Comparison of ENCODE assay signal across 16 mouse cellular contexts in the genomic region with DNA sequence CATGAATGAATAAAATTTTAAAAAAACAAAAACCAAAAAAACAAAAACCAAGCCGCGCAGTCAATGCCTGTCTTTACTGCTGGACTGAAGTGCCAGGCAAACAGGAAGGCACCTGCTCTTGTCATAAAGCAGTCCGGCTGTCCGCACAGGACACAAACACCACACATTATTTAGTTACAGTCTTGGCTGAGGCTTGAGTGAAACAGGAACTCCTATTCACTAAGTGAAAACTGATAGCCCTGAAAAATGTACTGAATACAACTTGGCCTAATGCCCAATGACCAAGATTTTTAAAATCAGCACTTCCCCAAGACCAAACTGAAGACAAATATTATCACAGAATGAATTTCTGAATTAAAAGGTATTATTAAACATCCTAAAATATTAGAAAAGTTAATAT. TPM values are rescaled to one million over a fixed set of nuclear protein-coding genes. Genes with fewer than 3 reads are reported as not detected.
DNase-seq lines count a peak whose midpoint lies in the region; ATAC-seq and TF ChIP-seq lines count a peak whose summit lies in the region.
"Had no signal": no experiment of that assay in that cellular context is flagged by ENCODE, and none has a peak within 500 bp of the region (broad histone marks: within the 10 kb centered on the region; RNA-seq: fewer than 3 reads in every experiment).

No protein-coding gene starts in this region.

- ATAC-seq in lung, postnatal 0 days = no peak
- peak; percentile 77 for ATAC-seq in common myeloid progenitor, adult 5-6 weeks (replicated peaks; ENCODE audit: low read depth, poor library complexity, severe bottlenecking)
- no peak for ATAC-seq in liver, embryonic 12.5 days
- ATAC-seq: forebrain, embryonic 16.5 days; intestine, embryonic 16.5 days had no signal

- H3K36me3 ChIP-seq in lung, postnatal 0 days (ENCODE audit: insufficient read depth, low read length) = no peaks in the 10 kb centered on the region
- 0 out of 2 replicates have a peak, but pooled peaks cover 1% of the 10 kb centered on the region for H3K36me3 ChIP-seq in splenic B cell, adult 2 months (ENCODE audit: control insufficient read depth, insufficient read depth, low read length, poor library complexity, severe bottlenecking)
- H3K36me3 ChIP-seq in liver, embryonic 12.5 days = no peaks in the 10 kb centered on the region
- H3K36me3 ChIP-seq: hindbrain, embryonic 13.5 days; neural tube, embryonic 15.5 days had no signal

- peak; percentile 39 for DNase-seq in heart, adult 8-10 months (ENCODE audit: low spot score)
- DNase-seq in heart, postnatal 4 days = no peak
- peak; percentile 26 for DNase-seq in lung, postnatal 0 days (ENCODE audit: low spot score)
- DNase-seq in lung, postnatal 36 days = no peak
- peak; percentile 16 for DNase-seq in splenic B cell, adult 2 months (ENCODE audit: low read depth, low spot score)
- DNase-seq: embryo, embryonic 11 days; gastrocnemius, postnatal 36 days; left cerebral cortex, postnatal 4 days had no signal

- H3K27me3 ChIP-seq in lung, postnatal 0 days (replicated peaks; ENCODE audit: insufficient read depth, low read length) = no peaks in the 10 kb centered on the region
- no peaks in the 10 kb centered on the region for H3K27me3 ChIP-seq in splenic B cell, adult 2 months (ENCODE audit: control insufficient read depth, insufficient read depth, low read length, poor library complexity, severe bottlenecking)
- no peaks in the 10 kb centered on the region for H3K27me3 ChIP-seq in liver, embryonic 12.5 days (replicated peaks)
- H3K27me3 ChIP-seq: CH12.LX; hindbrain, embryonic 13.5 days; neural tube, embryonic 15.5 days had no signal

- no peak overlapping the region for H3K4me3 ChIP-seq in lung, postnatal 0 days (ENCODE audit: low read depth, low read length)
- no peak overlapping the region for H3K4me3 ChIP-seq in liver, embryonic 12.5 days
- H3K4me3 ChIP-seq: erythroblast, embryonic 14.5 days; hindbrain, embryonic 13.5 days; neural tube, embryonic 15.5 days had no signal

- no peak overlapping the region for H3K4me2 ChIP-seq in lung, postnatal 0 days (replicated peaks; ENCODE audit: low read depth, low read length)
- H3K4me2 ChIP-seq in liver, embryonic 12.5 days = no peak overlapping the region
- H3K4me2 ChIP-seq: hindbrain, embryonic 13.5 days; neural tube, embryonic 15.5 days had no signal

- no peak overlapping the region for H3K9ac ChIP-seq in lung, postnatal 0 days (replicated peaks; ENCODE audit: low read depth)
- no peak overlapping the region for H3K9ac ChIP-seq in liver, embryonic 12.5 days
- H3K9ac ChIP-seq: hindbrain, embryonic 13.5 days; neural tube, embryonic 15.5 days had no signal

- no peaks in the 10 kb centered on the region for H3K9me3 ChIP-seq in lung, postnatal 0 days (ENCODE audit: low read length)
- H3K9me3 ChIP-seq in liver, embryonic 12.5 days (replicated peaks) = no peaks in the 10 kb centered on the region
- H3K9me3 ChIP-seq: hindbrain, embryonic 13.5 days; neural tube, embryonic 15.5 days had no signal

- WGBS in lung, postnatal 0 days = 35% methylated on average over 4 of the region's 4 CpGs
- WGBS in liver, embryonic 12.5 days (ENCODE audit: insufficient replicate concordance) = 87% methylated on average over 4 of the region's 4 CpGs

- no peak for TF ChIP-seq CTCF in lung, postnatal 0 days (IDR thresholded peaks at IDR 0.05)

- H3K4me1 ChIP-seq in lung, postnatal 0 days (ENCODE audit: insufficient read depth, low read depth, low read length) = no peaks in the 10 kb centered on the region; the same call in none of the 2 replicates
- no peaks in the 10 kb centered on the region; the same call in 1 of the 2 replicates for H3K4me1 ChIP-seq in liver, embryonic 12.5 days
- H3K4me1 ChIP-seq: hindbrain, embryonic 13.5 days had no signal

- no peak overlapping the region for H3K27ac ChIP-seq in lung, postnatal 0 days (ENCODE audit: low read length)
- H3K27ac ChIP-seq in liver, embryonic 12.5 days = no peak overlapping the region
- H3K27ac ChIP-seq: hindbrain, embryonic 13.5 days; neural tube, embryonic 15.5 days had no signal

- no peak for TF ChIP-seq EP300 in lung, postnatal 0 days (IDR thresholded peaks at IDR 0.05)

RNA-seq across cellular contexts. Expression of a gene that starts 13.1 kb away (rescaled TPM):
- total RNA-seq in heart, adult 8-10 months (2022) = 10 to 100 TPM; 20.2 to 26.2 (median 24.9) TPM
- 10 to 100 TPM; 49.8 to 52.8 TPM for total RNA-seq in heart, postnatal 4 days (2021)
- polyA plus RNA-seq in lung, postnatal 0 days (2015; fragmentation: Nextera tagmentation; extraction: Ambion mirVana) = 77.7 and 87.3 TPM in 2 replicates
- 54.5 and 62.3 TPM in 2 replicates for total RNA-seq in common myeloid progenitor, adult 5-6 weeks (2017)
- 27.2 and 28.0 TPM in 2 replicates for polyA plus RNA-seq in liver, embryonic 12.5 days (2016; fragmentation: Nextera tagmentation; extraction: Ambion mirVana)

RNA-seq across cellular contexts. Expression of a gene that starts 13.2 kb away (rescaled TPM):
- 10 to 100 TPM; 54.3 to 58.7 (median 55.4) TPM for total RNA-seq in heart, adult 8-10 months (2022)
- 100 to 1,000 TPM in 1 of 2 experiments, 10 to 100 TPM in 1; 96.8 to 100 TPM for total RNA-seq in heart, postnatal 4 days (2021)
- 30.0 and 34.7 TPM in 2 replicates for polyA plus RNA-seq in lung, postnatal 0 days (2015; fragmentation: Nextera tagmentation; extraction: Ambion mirVana)
- total RNA-seq in common myeloid progenitor, adult 5-6 weeks (2017) = 144 and 169 TPM in 2 replicates
- polyA plus RNA-seq in liver, embryonic 12.5 days (2016; fragmentation: Nextera tagmentation; extraction: Ambion mirVana) = 129 and 132 TPM in 2 replicates

RNA-seq across cellular contexts. Expression of a gene that starts 46.6 kb away (rescaled TPM):
- 10 to 100 TPM; 15.6 to 22.2 (median 17.3) TPM for total RNA-seq in heart, adult 8-10 months (2022)
- 10 to 100 TPM; 22.2 to 24.2 TPM for total RNA-seq in heart, postnatal 4 days (2021)
- polyA plus RNA-seq in lung, postnatal 0 days (2015; fragmentation: Nextera tagmentation; extraction: Ambion mirVana) = 2.4 and 2.5 TPM in 2 replicates
- 14.4 and 18.0 TPM in 2 replicates for total RNA-seq in common myeloid progenitor, adult 5-6 weeks (2017)
- polyA plus RNA-seq in liver, embryonic 12.5 days (2016; fragmentation: Nextera tagmentation; extraction: Ambion mirVana) = 2.5 and 2.9 TPM in 2 replicates

Comparison
In these comparisons a context has a peak if more than half of its experiments do, and no peak if none do; other contexts are left out.
1. DNase-seq: peak in heart, adult 8-10 months (single experiment), lung, postnatal 0 days (single experiment) and splenic B cell, adult 2 months (single experiment); none in heart, postnatal 4 days (single experiment) and lung, postnatal 36 days (single experiment).